Mouse (Mus musculus): ENCODE results near the gene Cfap126. TPM values are rescaled to one million over a fixed set of nuclear protein-coding genes. Genes with fewer than 3 reads are reported as not detected.
"Not testable (repeated sequence)": the region's sequence is repeated elsewhere in the genome, so short reads cannot be mapped to it uniquely, and the experiment has no call there.

Gene Cfap126
- polyA plus RNA-seq, 1 experiment: 1.2 TPM

DNA sequence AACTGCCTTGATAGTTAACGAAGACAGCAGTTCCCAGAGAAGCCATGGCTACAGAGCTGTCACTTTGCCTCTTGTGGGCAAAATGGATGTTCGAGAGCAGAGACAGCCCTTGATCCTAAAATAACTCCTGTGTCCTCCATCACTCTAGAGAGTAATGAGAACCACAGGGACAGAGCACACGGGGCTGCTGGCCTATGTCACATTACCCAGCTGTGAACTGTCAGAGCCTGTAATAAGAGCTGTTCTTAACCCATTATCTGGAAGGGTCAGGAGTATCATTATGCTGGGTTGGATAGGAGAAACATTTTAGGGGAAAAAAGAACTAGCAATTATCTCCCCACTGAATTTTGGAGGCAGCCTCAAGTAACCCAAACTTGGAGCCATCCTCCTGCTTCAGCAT lies 7.2 kb downstream of the Cfap126 start:
- Histone ChIP-seq H3K4me1 (ENCODE audit: control insufficient read depth, insufficient read depth, insufficient read length, low read length) (peaks cover 2% of the 10 kb centered on the region; the same call in 1 of the 2 replicates), H3K36me3 (ENCODE audit: control insufficient read depth, insufficient read depth, low read length) (no peaks in the 10 kb centered on the region), H3K27ac (ENCODE audit: insufficient read depth, low read depth, low read length) (no peak overlapping the region), H3K27me3 (ENCODE audit: control insufficient read depth, insufficient read depth, low read length) (no peaks in the 10 kb centered on the region), H3K4me3 (ENCODE audit: low read depth, low read length) (no peak overlapping the region)
- TF ChIP-seq CTCF (IDR thresholded peaks at IDR 0.05; ENCODE audit: extremely low read depth, insufficient read length, insufficient replicate concordance, low read depth, low read length): no peak
- TF ChIP-seq POLR2A (IDR thresholded peaks at IDR 0.05; ENCODE audit: low read depth, low read length): no peak
- WGBS: 64% methylated on average over 3 of the region's 3 CpGs

GRCm38 (mm10) chr1:171121839-171122238 lies 8.1 kb downstream of the Cfap126 start:
- Histone ChIP-seq H3K27ac (ENCODE audit: insufficient read depth, low read depth, low read length) (no peak overlapping the region), H3K27me3 (ENCODE audit: control insufficient read depth, insufficient read depth, low read length) (no peaks in the 10 kb centered on the region), H3K4me1 (ENCODE audit: control insufficient read depth, insufficient read depth, insufficient read length, low read length) (peaks cover 2% of the 10 kb centered on the region; the same call in 1 of the 2 replicates), H3K36me3 (ENCODE audit: control insufficient read depth, insufficient read depth, low read length) (no peaks in the 10 kb centered on the region), H3K4me3 (ENCODE audit: low read depth, low read length) (no peak overlapping the region)
- TF ChIP-seq CTCF (IDR thresholded peaks at IDR 0.05; ENCODE audit: extremely low read depth, insufficient read length, insufficient replicate concordance, low read depth, low read length): no peak
- no peak for TF ChIP-seq POLR2A (IDR thresholded peaks at IDR 0.05; ENCODE audit: low read depth, low read length)
- WGBS: 46% methylated on average over 5 of the region's 5 CpGs

GRCm38 (mm10) chr1:171122932-171123331 lies 9.2 kb downstream of the Cfap126 start:
- Histone ChIP-seq H3K4me3 (ENCODE audit: low read depth, low read length) (peak overlapping the region; percentile 9), H3K4me1 (ENCODE audit: control insufficient read depth, insufficient read depth, insufficient read length, low read length) (peaks cover 2% of the 10 kb centered on the region; the same call in 1 of the 2 replicates), H3K36me3 (ENCODE audit: control insufficient read depth, insufficient read depth, low read length) (0 out of 2 replicates have a peak, but pooled peaks cover under 1% of the 10 kb centered on the region), H3K27me3 (ENCODE audit: control insufficient read depth, insufficient read depth, low read length) (no peaks in the 10 kb centered on the region), H3K27ac (ENCODE audit: insufficient read depth, low read depth, low read length) (0 out of 2 replicates have a peak overlapping the region, but pooled peaks have one; percentile 13)
- TF ChIP-seq POLR2A (IDR thresholded peaks at IDR 0.05; ENCODE audit: low read depth, low read length) (no peak), CTCF (IDR thresholded peaks at IDR 0.05; ENCODE audit: extremely low read depth, insufficient read length, insufficient replicate concordance, low read depth, low read length) (no peak)
- WGBS: 16% methylated on average over 7 of the region's 7 CpGs

GRCm38 (mm10) chr1:171124398-171124797 lies 10.7 kb downstream of the Cfap126 start:
- no peaks in the 10 kb centered on the region for H3K27me3 ChIP-seq (ENCODE audit: control insufficient read depth, insufficient read depth, low read length)
- no peak overlapping the region for H3K4me3 ChIP-seq (ENCODE audit: low read depth, low read length)
- H3K4me1 ChIP-seq (ENCODE audit: control insufficient read depth, insufficient read depth, insufficient read length, low read length): peaks cover 2% of the 10 kb centered on the region; the same call in 1 of the 2 replicates
- H3K36me3 ChIP-seq (ENCODE audit: control insufficient read depth, insufficient read depth, low read length): peaks cover 13% of the 10 kb centered on the region
- 70% methylated on average over 5 of the region's 5 CpGs for WGBS
- TF ChIP-seq CTCF (IDR thresholded peaks at IDR 0.05; ENCODE audit: extremely low read depth, insufficient read length, insufficient replicate concordance, low read depth, low read length): no peak
- TF ChIP-seq POLR2A (IDR thresholded peaks at IDR 0.05; ENCODE audit: low read depth, low read length): no peak
- no peak overlapping the region for H3K27ac ChIP-seq (ENCODE audit: insufficient read depth, low read depth, low read length)

- peaks cover 46% of the 10 kb centered on the region for H3K36me3 ChIP-seq (ENCODE audit: control insufficient read depth, insufficient read depth, low read length)
- no peak overlapping the region for H3K27ac ChIP-seq (ENCODE audit: insufficient read depth, low read depth, low read length)
- no peaks in the 10 kb centered on the region for H3K4me1 ChIP-seq (ENCODE audit: control insufficient read depth, insufficient read depth, insufficient read length, low read length)
- TF ChIP-seq POLR2A (IDR thresholded peaks at IDR 0.05; ENCODE audit: low read depth, low read length) (no peak), CTCF (IDR thresholded peaks at IDR 0.05; ENCODE audit: extremely low read depth, insufficient read length, insufficient replicate concordance, low read depth, low read length) (no peak)
- no peak overlapping the region for H3K4me3 ChIP-seq (ENCODE audit: low read depth, low read length)
- no peaks in the 10 kb centered on the region for H3K27me3 ChIP-seq (ENCODE audit: control insufficient read depth, insufficient read depth, low read length)
- WGBS: 73% methylated on average over 7 of the region's 7 CpGs
Observed at GRCm38 (mm10) chr1:171129251-171129650, 15.5 kb downstream of the Cfap126 start.

GRCm38 (mm10) chr1:171130971-171131370 lies 17.3 kb downstream of the Cfap126 start:
- TF ChIP-seq POLR2A (IDR thresholded peaks at IDR 0.05; ENCODE audit: low read depth, low read length): no peak
- no peak for TF ChIP-seq CTCF (IDR thresholded peaks at IDR 0.05; ENCODE audit: extremely low read depth, insufficient read length, insufficient replicate concordance, low read depth, low read length)
- peaks cover 61% of the 10 kb centered on the region for H3K36me3 ChIP-seq (ENCODE audit: control insufficient read depth, insufficient read depth, low read length)
- H3K4me3 ChIP-seq (ENCODE audit: low read depth, low read length): no peak overlapping the region
- no peak overlapping the region for H3K27ac ChIP-seq (ENCODE audit: insufficient read depth, low read depth, low read length)
- H3K27me3 ChIP-seq (ENCODE audit: control insufficient read depth, insufficient read depth, low read length): no peaks in the 10 kb centered on the region
- H3K4me1 ChIP-seq (ENCODE audit: control insufficient read depth, insufficient read depth, insufficient read length, low read length): no peaks in the 10 kb centered on the region
- 43% methylated on average over 1 of the region's 1 CpGs for WGBS

- Histone ChIP-seq H3K36me3 (ENCODE audit: control insufficient read depth, insufficient read depth, low read length) (peaks cover 62% of the 10 kb centered on the region), H3K27ac (ENCODE audit: insufficient read depth, low read depth, low read length) (no peak overlapping the region), H3K27me3 (ENCODE audit: control insufficient read depth, insufficient read depth, low read length) (no peaks in the 10 kb centered on the region), H3K4me1 (ENCODE audit: control insufficient read depth, insufficient read depth, insufficient read length, low read length) (no peaks in the 10 kb centered on the region), H3K4me3 (ENCODE audit: low read depth, low read length) (no peak overlapping the region)
- TF ChIP-seq POLR2A (IDR thresholded peaks at IDR 0.05; ENCODE audit: low read depth, low read length) (no peak), CTCF (IDR thresholded peaks at IDR 0.05; ENCODE audit: extremely low read depth, insufficient read length, insufficient replicate concordance, low read depth, low read length) (no peak)
- 90% methylated on average over 2 of the region's 2 CpGs for WGBS
Observed at GRCm38 (mm10) chr1:171135600-171135999, 21.9 kb downstream of the Cfap126 start.

- not testable (repeated sequence) for H3K27me3 ChIP-seq (ENCODE audit: control insufficient read depth, insufficient read depth, low read length); H3K27ac ChIP-seq (ENCODE audit: insufficient read depth, low read depth, low read length); H3K4me3 ChIP-seq (ENCODE audit: low read depth, low read length); H3K4me1 ChIP-seq (ENCODE audit: control insufficient read depth, insufficient read depth, insufficient read length, low read length)
- peaks cover 68% of the 10 kb centered on the region for H3K36me3 ChIP-seq (ENCODE audit: control insufficient read depth, insufficient read depth, low read length)
- 92% methylated on average over 8 of the region's 8 CpGs for WGBS
Observed at GRCm38 (mm10) chr1:171137486-171138155, 23.9 kb downstream of the Cfap126 start.

DNA sequence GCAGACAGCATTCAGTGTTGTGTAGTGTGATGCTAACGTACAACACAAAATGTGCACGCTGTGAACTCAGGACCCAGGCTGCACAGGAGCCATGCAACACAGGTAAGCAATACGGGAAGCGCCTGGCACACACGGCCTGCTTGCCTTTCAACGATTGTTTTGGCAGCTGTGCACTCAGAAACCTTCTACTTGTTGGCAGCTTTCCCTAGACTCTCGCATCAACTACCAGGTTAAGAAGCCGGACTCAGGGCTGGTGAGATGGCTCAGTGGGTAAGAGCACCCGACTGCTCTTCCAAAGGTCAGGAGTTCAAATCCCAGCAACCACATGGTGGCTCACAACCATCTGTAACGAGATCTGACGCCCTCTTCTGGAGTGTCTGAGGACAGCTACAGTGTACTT lies 29.3 kb downstream of the Cfap126 start:
- peaks cover 53% of the 10 kb centered on the region for H3K36me3 ChIP-seq (ENCODE audit: control insufficient read depth, insufficient read depth, low read length)
- H3K27me3 ChIP-seq (ENCODE audit: control insufficient read depth, insufficient read depth, low read length); H3K4me3 ChIP-seq (ENCODE audit: low read depth, low read length); H3K27ac ChIP-seq (ENCODE audit: insufficient read depth, low read depth, low read length); H3K4me1 ChIP-seq (ENCODE audit: control insufficient read depth, insufficient read depth, insufficient read length, low read length): not testable (repeated sequence)
- WGBS: 52% methylated on average over 11 of the region's 11 CpGs
